Mouse (Mus musculus): ENCODE measurements at regions not wholly inside any gene's neighbourhood (a gene's known extent, or its start where the extent isn't known, plus 50 kb on each side); places are given as distances from the start of the nearest gene placed in this dataset.

DNA sequence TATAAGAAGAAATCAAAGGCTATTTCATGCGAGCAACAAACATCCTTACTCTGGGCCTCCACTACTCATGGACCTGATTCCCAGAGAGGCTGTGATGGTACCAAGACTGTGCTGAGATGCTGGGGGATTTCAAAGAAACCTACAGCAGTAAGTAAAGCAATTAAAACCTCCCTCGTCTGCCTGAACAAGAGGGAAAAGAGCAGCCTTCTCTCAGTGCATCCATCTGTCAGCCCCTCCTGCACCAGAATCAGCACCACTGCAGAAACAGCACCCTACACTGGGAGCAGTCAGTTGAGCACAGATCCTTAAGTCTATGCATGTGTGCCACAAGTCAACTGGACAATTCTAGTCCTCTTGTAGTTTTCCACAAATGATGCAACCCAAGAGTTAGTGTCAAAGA, 500.6 kb downstream of the Galc start:
- Histone ChIP-seq H3K27me3 (replicated peaks) (no peaks in the 10 kb centered on the region), H3K4me1 (no peaks in the 10 kb centered on the region), H3K4me3 (replicated peaks) (no peak overlapping the region), H3K36me3 (no peaks in the 10 kb centered on the region), H3K4me2 (no peak overlapping the region), H3K9ac (replicated peaks) (no peak overlapping the region), H3K9me3 (replicated peaks) (no peaks in the 10 kb centered on the region), H3K27ac (replicated peaks) (no peak overlapping the region)
- ATAC-seq (ENCODE audit: low FRiP score): no peak
- WGBS: 58% methylated on average over 2 of the region's 2 CpGs

DNA sequence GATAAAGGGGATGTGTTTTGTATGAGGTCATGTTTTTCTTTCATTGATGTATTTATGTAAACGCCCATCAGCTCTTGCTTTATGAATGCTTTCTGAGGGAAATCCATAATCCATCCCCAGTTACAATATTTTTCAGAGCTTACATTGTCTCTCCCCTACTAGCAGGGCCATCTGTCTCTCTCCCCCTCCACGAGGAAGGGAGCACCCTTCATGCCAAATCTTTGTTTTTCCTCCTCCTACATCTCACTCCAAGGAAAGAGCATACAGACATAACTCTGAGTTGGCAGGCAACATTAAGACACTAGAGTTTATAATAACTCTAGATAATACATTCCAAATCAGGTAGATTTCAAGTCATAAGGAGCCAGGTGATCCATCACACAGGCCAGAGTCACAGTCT, 509.1 kb downstream of the Galc start:
- no peaks in the 10 kb centered on the region for H3K4me1 ChIP-seq
- no peak overlapping the region for H3K4me3 ChIP-seq (replicated peaks)
- no peak for ATAC-seq (ENCODE audit: low FRiP score)
- H3K36me3 ChIP-seq: no peaks in the 10 kb centered on the region
- 56% methylated on average over 2 of the region's 2 CpGs for WGBS
- H3K4me2 ChIP-seq: no peak overlapping the region
- no peak overlapping the region for H3K27ac ChIP-seq (replicated peaks)
- no peaks in the 10 kb centered on the region for H3K27me3 ChIP-seq (replicated peaks)
- no peaks in the 10 kb centered on the region for H3K9me3 ChIP-seq (replicated peaks)
- no peak overlapping the region for H3K9ac ChIP-seq (replicated peaks)

DNA sequence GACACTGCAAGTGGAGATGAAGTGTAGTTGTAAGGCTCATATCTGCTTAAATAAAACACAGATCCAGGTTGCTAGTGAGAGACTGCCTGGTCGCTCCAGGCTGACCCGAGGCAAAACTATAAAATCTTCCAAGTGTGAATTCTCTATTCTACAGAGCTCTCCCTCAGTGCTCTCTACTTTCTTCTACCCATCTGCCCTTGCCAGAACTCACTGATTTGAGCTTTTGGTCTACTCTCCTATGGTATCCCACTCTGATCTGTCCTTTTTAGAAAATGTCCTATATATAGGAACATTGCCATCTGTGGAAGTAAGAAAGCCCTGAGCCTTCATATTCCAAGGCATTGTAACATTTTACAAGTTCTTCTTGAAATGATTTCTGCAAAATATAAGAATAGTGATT, 518.3 kb downstream of the Galc start:
- Histone ChIP-seq H3K27me3 (replicated peaks) (no peaks in the 10 kb centered on the region), H3K4me3 (replicated peaks) (no peak overlapping the region), H3K9me3 (replicated peaks) (no peaks in the 10 kb centered on the region), H3K9ac (replicated peaks) (no peak overlapping the region), H3K4me2 (no peak overlapping the region), H3K36me3 (no peaks in the 10 kb centered on the region), H3K4me1 (no peaks in the 10 kb centered on the region), H3K27ac (replicated peaks) (no peak overlapping the region)
- ATAC-seq (ENCODE audit: low FRiP score): no peak
- WGBS: 51% methylated on average over 2 of the region's 2 CpGs

DNA sequence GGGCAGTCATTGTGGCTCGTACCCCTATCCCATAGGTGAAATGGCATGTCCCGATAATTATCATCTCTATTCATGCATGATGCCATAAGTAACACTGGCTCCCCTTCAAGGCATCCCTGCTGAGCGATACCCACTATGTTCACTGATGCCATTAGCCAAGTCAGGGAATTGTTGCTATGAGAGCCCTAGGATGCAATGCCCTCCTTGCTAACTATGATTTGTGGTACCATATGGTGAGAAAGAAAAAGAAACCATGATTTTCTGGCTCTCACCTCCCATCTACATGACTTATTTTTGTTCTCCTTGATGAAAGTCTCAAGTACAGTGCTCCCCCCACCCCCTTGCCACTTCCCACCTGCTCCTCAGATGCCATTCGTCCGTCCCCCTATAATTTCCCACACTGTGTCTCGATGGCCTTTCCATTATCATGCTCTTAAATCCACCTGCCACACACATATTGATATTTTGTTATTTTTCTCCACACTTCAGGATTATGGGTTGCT, 527.1 kb downstream of the Galc start:
- Histone ChIP-seq H3K4me3 (replicated peaks) (no peak overlapping the region), H3K36me3 (no peaks in the 10 kb centered on the region), H3K9me3 (replicated peaks) (no peaks in the 10 kb centered on the region), H3K27ac (replicated peaks) (no peak overlapping the region), H3K27me3 (replicated peaks) (no peaks in the 10 kb centered on the region), H3K4me1 (no peaks in the 10 kb centered on the region), H3K4me2 (no peak overlapping the region), H3K9ac (replicated peaks) (no peak overlapping the region)
- no peak for ATAC-seq (ENCODE audit: low FRiP score)
- 66% methylated on average over 6 of the region's 6 CpGs for WGBS

DNA sequence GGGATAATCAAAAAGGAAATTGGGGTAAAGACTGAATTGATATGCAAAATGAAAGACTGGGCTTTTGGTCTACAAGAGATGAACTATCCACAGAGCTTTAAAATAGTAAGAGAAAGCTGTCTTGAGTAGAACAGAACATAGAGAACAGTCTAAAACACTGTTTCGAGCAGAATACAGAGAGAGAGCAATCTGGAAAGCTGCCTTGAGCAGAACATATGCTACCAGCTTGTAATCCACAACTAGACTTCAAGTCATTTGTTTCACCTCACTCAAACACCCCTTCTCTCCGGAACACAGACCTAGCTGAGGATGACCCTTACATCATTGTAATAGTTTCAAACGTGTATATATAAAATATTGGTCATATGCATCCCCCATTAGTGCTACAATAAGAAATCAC, 538.7 kb downstream of the Galc start:
- Histone ChIP-seq H3K4me3 (replicated peaks) (no peak overlapping the region), H3K36me3 (no peaks in the 10 kb centered on the region)

DNA sequence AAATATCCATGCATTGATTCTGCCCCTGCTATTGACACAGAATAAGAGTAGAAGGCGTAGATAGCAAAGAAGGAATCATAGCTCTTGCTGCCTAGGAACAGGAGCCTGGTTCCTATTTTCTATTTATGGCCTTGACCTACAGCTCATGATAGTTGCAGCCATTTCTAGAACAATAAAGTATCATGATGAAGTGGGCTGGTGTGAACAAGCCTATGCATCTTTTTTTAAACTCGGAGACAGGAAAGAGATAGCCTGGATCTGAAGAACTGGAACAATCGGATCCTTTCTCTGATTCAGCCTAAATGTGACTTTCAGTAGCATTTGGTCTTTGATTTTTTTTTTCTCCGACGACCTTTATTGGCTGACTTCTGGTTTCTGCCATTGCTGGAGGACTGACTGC, 541.4 kb downstream of the Galc start:
- H3K9me3 ChIP-seq (replicated peaks): 0 out of 2 replicates have a peak, but pooled peaks cover 5% of the 10 kb centered on the region
- H3K36me3 ChIP-seq: no peaks in the 10 kb centered on the region
- no peak for ATAC-seq (ENCODE audit: low FRiP score)
- H3K9ac ChIP-seq (replicated peaks): no peak overlapping the region
- no peaks in the 10 kb centered on the region for H3K27me3 ChIP-seq (replicated peaks)
- H3K4me1 ChIP-seq: no peaks in the 10 kb centered on the region
- WGBS: 85% methylated on average over 5 of the region's 5 CpGs
- H3K4me2 ChIP-seq: no peak overlapping the region
- H3K4me3 ChIP-seq (replicated peaks): no peak overlapping the region
- H3K27ac ChIP-seq (replicated peaks): no peak overlapping the region

More for the DNA sequence above, 538.7 kb downstream of the Galc start:
- H3K27me3 ChIP-seq (replicated peaks): no peaks in the 10 kb centered on the region
- H3K4me1 ChIP-seq: no peaks in the 10 kb centered on the region
- no peak overlapping the region for H3K9ac ChIP-seq (replicated peaks)
- ATAC-seq (ENCODE audit: low FRiP score): no peak
- 81% methylated on average over 3 of the region's 3 CpGs for WGBS
- H3K9me3 ChIP-seq (replicated peaks): 0 out of 2 replicates have a peak, but pooled peaks cover 5% of the 10 kb centered on the region
- H3K4me2 ChIP-seq: no peak overlapping the region
- no peak overlapping the region for H3K27ac ChIP-seq (replicated peaks)
